Mouse (Mus musculus) liver, embryonic 11.5 days (tissue): ENCODE results near the gene Trappc3. TPM values are rescaled to one million over a fixed set of nuclear protein-coding genes. Genes with fewer than 3 reads are reported as not detected.

Experiments used
- ATAC-seq: fragments of 200-750 bp; cut with Nextera tagmentation; replicated peaks from 2 replicates; pipeline ENCODE4 v1.8.0; 2017; ENCODE audit warnings: moderate number of reproducible peaks, mild to moderate bottlenecking, moderate TSS enrichment, moderate library complexity; ENCODE audit not compliant: low FRiP score
- DNase-seq: peaks from one replicate; pipeline ENCODE4 v3.0.0-alpha.2; 2017; ENCODE audit warnings: low spot score
- H3K27ac ChIP-seq: fragments of 300-500 bp; sonication (generic); 2 replicates; pipeline ENCODE4 v1.5.1; 2014; ENCODE audit warnings: mild to moderate bottlenecking, low read depth, low read length, control low read depth
- H3K27me3 ChIP-seq: fragments of 300-500 bp; sonication (generic); replicated peaks from 2 replicates; pipeline ENCODE4 v1.6.1; 2014; ENCODE audit warnings: low read length, mixed read lengths; ENCODE audit not compliant: control insufficient read depth, insufficient read depth
- H3K36me3 ChIP-seq: fragments of 300-500 bp; sonication (generic); 2 replicates; pipeline ENCODE4 v1.6.1; 2014; ENCODE audit warnings: mild to moderate bottlenecking, low read length, moderate library complexity, mixed read lengths; ENCODE audit not compliant: control insufficient read depth, insufficient read depth
- H3K4me1 ChIP-seq: fragments of 300-500 bp; sonication (generic); replicated peaks from 2 replicates; pipeline ENCODE4 v1.6.1; 2014; ENCODE audit warnings: low read length, mixed read lengths; ENCODE audit not compliant: control insufficient read depth, insufficient read depth
- H3K4me2 ChIP-seq: fragments of 300-500 bp; sonication (generic); 2 replicates; pipeline ENCODE4 v1.6.1; 2014; ENCODE audit warnings: mild to moderate bottlenecking, control low read depth, moderate library complexity
- H3K4me3 ChIP-seq: fragments of 300-500 bp; sonication (generic); 2 replicates; pipeline ENCODE4 v1.5.1; 2014; ENCODE audit warnings: low read depth, low read length, control low read depth
- H3K9ac ChIP-seq: fragments of 300-500 bp; sonication (generic); 2 replicates; pipeline ENCODE4 v1.6.1; 2014; ENCODE audit warnings: low read depth, low read length, control low read depth
- H3K9me3 ChIP-seq: fragments of 300-500 bp; sonication (generic); 2 replicates; pipeline ENCODE4 v1.6.1; 2016; ENCODE audit warnings: low read length, inconsistent platforms, mixed read lengths; ENCODE audit not compliant: control insufficient read depth
- WGBS: fragments of 180-500 bp; shearing (Covaris S2); extraction: QIAGEN DNeasy Blood & Tissue Kit; methylation state at CpG from one replicate; pipeline ENCODE4 v1.1.7; 2014; 5-methylcytosine and 5-hydroxymethylcytosine counted together
- polyA plus RNA-seq: library from polyadenylated mRNA; unstranded; fragments of >200 nt; fragmentation: Nextera tagmentation; extraction: Ambion mirVana; gene quantifications from 2 replicates; pipeline ENCODE4 v1.2.1, GENCODE M21; 2014

The Trappc3 gene
- polyA plus RNA-seq, 1 experiment from 2014 or later, result 20.6 TPM

- DNase-seq (no peak), ATAC-seq (no peak)
- H3K4me1 ChIP-seq, result no peaks in the 10 kb centered on the region
- H3K27me3 ChIP-seq, result no peaks in the 10 kb centered on the region
- no peak overlapping the region for H3K9ac ChIP-seq
- no peaks in the 10 kb centered on the region for H3K9me3 ChIP-seq
- H3K4me3 ChIP-seq, result no peak overlapping the region
- H3K4me2 ChIP-seq, result no peak overlapping the region
- no peak overlapping the region for H3K27ac ChIP-seq
- WGBS, result 71% methylated on average over 7 of the region's 7 CpGs
- peaks cover 27% of the 10 kb centered on the region for H3K36me3 ChIP-seq
These were observed 32.2 kb upstream of the Trappc3 start for GRCm38 (mm10) chr4:126229900-126230299.

- Histone ChIP-seq H3K4me3 (no peak overlapping the region), H3K36me3 (peaks cover 38% of the 10 kb centered on the region), H3K4me2 (no peak overlapping the region), H3K27ac (no peak overlapping the region), H3K9me3 (no peaks in the 10 kb centered on the region), H3K4me1 (no peaks in the 10 kb centered on the region), H3K27me3 (no peaks in the 10 kb centered on the region), H3K9ac (no peak overlapping the region)
- WGBS, result 91% methylated on average over 29 of the region's 29 CpGs
- DNase-seq, result no peak
- ATAC-seq, result no peak
These were observed 28.3 kb upstream of the Trappc3 start for GRCm38 (mm10) chr4:126233676-126234308.

DNA sequence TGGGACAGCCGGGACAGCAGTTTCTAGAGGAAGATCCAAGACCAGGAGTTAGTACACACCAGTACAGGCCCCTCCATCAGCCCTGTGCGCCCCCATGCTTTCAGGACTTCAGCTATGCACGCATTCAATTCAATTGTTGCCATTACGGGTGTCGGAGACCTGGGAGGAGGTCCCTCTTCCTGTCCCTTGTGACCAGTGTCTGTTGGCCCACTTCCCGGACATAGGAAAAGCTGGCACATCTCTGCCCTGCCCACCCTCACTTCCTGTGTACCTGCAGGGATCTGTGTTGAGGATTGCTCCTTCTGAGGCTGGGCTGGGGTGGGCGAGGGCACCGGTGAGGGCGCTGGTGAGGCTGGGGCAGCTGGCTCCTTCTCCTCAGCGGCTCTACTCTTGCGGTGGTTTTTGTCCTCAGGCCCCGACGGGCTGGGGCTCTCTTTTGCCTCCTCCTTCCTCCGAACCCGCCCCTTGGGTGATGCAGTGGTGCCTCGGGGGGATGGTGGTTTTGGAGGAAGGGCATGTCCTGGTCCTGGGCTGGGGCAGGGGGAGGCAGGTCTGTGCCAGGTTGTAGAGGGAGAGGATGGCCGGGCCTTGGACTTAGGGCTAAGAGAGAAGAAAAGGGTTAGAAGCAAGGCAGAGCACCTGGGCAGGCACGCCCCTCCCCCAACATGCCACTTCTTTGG lies 27.5 kb upstream of the Trappc3 start:
- H3K9ac ChIP-seq, result no peak overlapping the region
- no peak overlapping the region for H3K4me2 ChIP-seq
- DNase-seq (no peak), ATAC-seq (no peak)
- H3K9me3 ChIP-seq, result no peaks in the 10 kb centered on the region
- H3K4me3 ChIP-seq, result no peak overlapping the region
- WGBS, result 85% methylated on average over 18 of the region's 18 CpGs
- no peaks in the 10 kb centered on the region for H3K27me3 ChIP-seq
- peaks cover 41% of the 10 kb centered on the region for H3K36me3 ChIP-seq
- H3K27ac ChIP-seq, result no peak overlapping the region
- H3K4me1 ChIP-seq, result no peaks in the 10 kb centered on the region

- ATAC-seq, result no peak
- no peak for DNase-seq
- H3K36me3 ChIP-seq, result peaks cover 46% of the 10 kb centered on the region
These were observed 26.9 kb upstream of the Trappc3 start for GRCm38 (mm10) chr4:126235191-126235590.

GRCm38 (mm10) chr4:126236467-126237280 lies 25.5 kb upstream of the Trappc3 start:
- no peak for ATAC-seq
- H3K9ac ChIP-seq, result no peak overlapping the region
- no peaks in the 10 kb centered on the region for H3K27me3 ChIP-seq
- no peaks in the 10 kb centered on the region for H3K4me1 ChIP-seq
- no peak for DNase-seq
- H3K27ac ChIP-seq, result no peak overlapping the region
- H3K4me3 ChIP-seq, result no peak overlapping the region
- H3K9me3 ChIP-seq, result no peaks in the 10 kb centered on the region
- H3K4me2 ChIP-seq, result no peak overlapping the region
- 72% methylated on average over 63 of the region's 63 CpGs for WGBS
- peaks cover 44% of the 10 kb centered on the region for H3K36me3 ChIP-seq

More at GRCm38 (mm10) chr4:126235191-126235590, 26.9 kb upstream of the Trappc3 start:
- no peaks in the 10 kb centered on the region for H3K27me3 ChIP-seq
- WGBS, result 77% methylated on average over 10 of the region's 10 CpGs
- H3K9ac ChIP-seq, result no peak overlapping the region
- no peaks in the 10 kb centered on the region for H3K9me3 ChIP-seq
- no peak overlapping the region for H3K4me2 ChIP-seq
- no peak overlapping the region for H3K4me3 ChIP-seq
- H3K4me1 ChIP-seq, result no peaks in the 10 kb centered on the region
- no peak overlapping the region for H3K27ac ChIP-seq

GRCm38 (mm10) chr4:126237721-126238242 lies 24.3 kb upstream of the Trappc3 start:
- Histone ChIP-seq H3K4me3 (no peak overlapping the region), H3K9ac (no peak overlapping the region), H3K27me3 (no peaks in the 10 kb centered on the region), H3K36me3 (peaks cover 36% of the 10 kb centered on the region), H3K4me2 (no peak overlapping the region), H3K4me1 (no peaks in the 10 kb centered on the region), H3K27ac (no peak overlapping the region), H3K9me3 (no peaks in the 10 kb centered on the region)
- WGBS, result 74% methylated on average over 5 of the region's 5 CpGs
- no peak for ATAC-seq
- DNase-seq, result no peak

DNA sequence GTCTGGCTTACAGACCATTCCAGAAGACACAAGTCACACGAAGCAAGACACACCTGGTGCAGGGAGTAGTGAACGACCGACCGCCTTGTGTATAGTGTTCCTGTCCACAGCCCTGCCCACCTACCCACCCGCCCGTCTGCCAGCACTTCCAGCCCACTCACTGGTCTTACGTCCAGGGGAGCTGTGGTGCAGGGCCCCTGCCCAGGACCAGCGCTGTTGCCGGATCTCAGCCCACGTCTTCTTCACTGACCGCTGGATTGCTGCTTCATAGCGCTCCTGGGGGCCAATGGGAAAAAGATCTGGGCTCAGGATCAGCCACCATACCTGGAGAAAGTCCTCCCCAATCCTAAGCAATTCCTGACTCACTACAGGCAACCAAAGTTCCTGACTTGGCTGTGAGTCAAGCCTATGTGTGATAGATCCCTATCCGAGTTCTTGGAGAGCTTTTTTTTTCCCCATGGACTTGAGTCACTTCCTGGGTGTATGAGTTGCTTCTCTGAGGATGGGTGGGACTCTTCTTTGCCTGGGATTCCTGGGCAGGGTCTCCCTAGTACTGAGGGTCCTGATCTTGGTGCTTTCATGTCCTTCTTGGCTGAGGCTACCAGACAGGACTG lies 22.2 kb upstream of the Trappc3 start:
- DNase-seq (no peak), ATAC-seq (no peak)
- Histone ChIP-seq H3K27me3 (no peaks in the 10 kb centered on the region), H3K9ac (no peak overlapping the region), H3K4me3 (no peak overlapping the region), H3K4me1 (no peaks in the 10 kb centered on the region), H3K27ac (no peak overlapping the region), H3K36me3 (peaks cover 19% of the 10 kb centered on the region), H3K4me2 (no peak overlapping the region), H3K9me3 (no peaks in the 10 kb centered on the region)
- WGBS, result 91% methylated on average over 13 of the region's 13 CpGs

DNA sequence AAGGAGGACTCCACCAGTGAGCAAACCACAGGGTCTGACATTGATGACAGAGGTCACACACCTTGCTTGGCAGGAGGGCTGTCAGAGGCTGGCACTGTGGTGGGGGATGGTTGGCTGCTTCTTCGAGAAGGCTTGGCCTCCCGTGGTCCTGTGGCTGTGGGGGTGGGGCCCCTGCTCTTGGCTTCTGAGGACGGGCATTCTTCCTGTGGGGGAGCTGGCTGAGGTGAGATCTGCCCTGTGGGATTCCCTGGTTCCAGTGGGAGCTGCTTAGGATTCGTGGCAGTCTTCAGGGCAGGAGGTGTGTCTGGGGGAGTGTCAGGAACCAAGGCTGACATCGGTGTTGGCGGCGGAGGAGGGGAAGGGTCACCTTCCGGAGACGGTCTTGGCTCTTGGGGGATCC lies 20.2 kb upstream of the Trappc3 start:
- H3K4me1 ChIP-seq, result no peaks in the 10 kb centered on the region
- WGBS, result 55% methylated on average over 9 of the region's 9 CpGs
- H3K4me3 ChIP-seq, result no peak overlapping the region
- H3K9ac ChIP-seq, result no peak overlapping the region
- no peak overlapping the region for H3K4me2 ChIP-seq
- no peak overlapping the region for H3K27ac ChIP-seq
- peaks cover 14% of the 10 kb centered on the region for H3K36me3 ChIP-seq
- ATAC-seq (no peak), DNase-seq (no peak)
- no peaks in the 10 kb centered on the region for H3K9me3 ChIP-seq
- H3K27me3 ChIP-seq, result no peaks in the 10 kb centered on the region
